Mouse (Mus musculus) spleen, embryonic (tissue): Measurements from ENCODE around the gene Lmbr1.
"Not testable (repeated sequence)": the region's sequence is repeated elsewhere in the genome, so short reads cannot be mapped to it uniquely, and the experiment has no call there.

Experiments used
- CTCF ChIA-PET: fragments of 350-600 bp; sonication (Branson Sonifier 250); formaldehyde crosslinking; loops from one replicate; lab custom pipeline; 2022; lab: Charles Lee

Gene Lmbr1

GRCm38 (mm10) chr5:29378298-29379036, at the start of gene Lmbr1:
Gene Lmbr1, minus strand, starts transcription at chr5:29378390.
- CTCF ChIA-PET: no interaction called here

GRCm38 (mm10) chr5:29423330-29423729, 45.1 kb upstream of the Lmbr1 start:
- CTCF ChIA-PET: not testable (repeated sequence)

GRCm38 (mm10) chr5:29413041-29413440, 34.9 kb upstream of the Lmbr1 start:
- CTCF ChIA-PET: no interaction called here

- CTCF ChIA-PET: no interaction called here
Observed at GRCm38 (mm10) chr5:29410854-29411253, 32.7 kb upstream of the Lmbr1 start.

- CTCF ChIA-PET: no interaction called here
Observed at GRCm38 (mm10) chr5:29398427-29398826, 20.2 kb upstream of the Lmbr1 start.

- CTCF ChIA-PET: no interaction called here
Observed at GRCm38 (mm10) chr5:29388944-29389765, 11.0 kb upstream of the Lmbr1 start.

- CTCF ChIA-PET: no interaction called here
Observed at GRCm38 (mm10) chr5:29388181-29388943, 10.2 kb upstream of the Lmbr1 start.

- CTCF ChIA-PET: no interaction called here
Observed at GRCm38 (mm10) chr5:29387591-29387990, 9.4 kb upstream of the Lmbr1 start.

- CTCF ChIA-PET: no interaction called here
Observed at GRCm38 (mm10) chr5:29382776-29383175, 4.6 kb upstream of the Lmbr1 start.

GRCm38 (mm10) chr5:29380091-29380490, 1.9 kb upstream of the Lmbr1 start:
- CTCF ChIA-PET: interaction anchor here (0.6 kb wide), 1 partner anchor 288 kb away, joined by 5 read pairs; no protein-coding TSS in a partner anchor

GRCm38 (mm10) chr5:29377590-29378297, 446 bp downstream of the Lmbr1 start:
- CTCF ChIA-PET: no interaction called here

- CTCF ChIA-PET: no interaction called here
Observed at GRCm38 (mm10) chr5:29363511-29363910, 14.7 kb downstream of the Lmbr1 start.

- CTCF ChIA-PET: no interaction called here
Observed at GRCm38 (mm10) chr5:29335836-29336235, 42.4 kb downstream of the Lmbr1 start.

- CTCF ChIA-PET: no interaction called here
Observed at GRCm38 (mm10) chr5:29322503-29322902, 55.7 kb downstream of the Lmbr1 start.

GRCm38 (mm10) chr5:29309191-29309590, 69.0 kb downstream of the Lmbr1 start:
- CTCF ChIA-PET: no interaction called here

GRCm38 (mm10) chr5:29293194-29293593, 85.0 kb downstream of the Lmbr1 start:
- CTCF ChIA-PET: no interaction called here

- CTCF ChIA-PET: no interaction called here
Observed at GRCm38 (mm10) chr5:29290110-29290509, 88.1 kb downstream of the Lmbr1 start.

- CTCF ChIA-PET: no interaction called here
Observed at GRCm38 (mm10) chr5:29289703-29290102, 88.5 kb downstream of the Lmbr1 start.

GRCm38 (mm10) chr5:29281081-29281480, 97.1 kb downstream of the Lmbr1 start:
- CTCF ChIA-PET: no interaction called here

- CTCF ChIA-PET: no interaction called here
Observed at GRCm38 (mm10) chr5:29274746-29275145, 103.4 kb downstream of the Lmbr1 start.

GRCm38 (mm10) chr5:29273426-29273825, 104.8 kb downstream of the Lmbr1 start:
- CTCF ChIA-PET: no interaction called here
